Mouse (Mus musculus) left cerebral cortex, postnatal 10 days (tissue): ENCODE results near the gene Hspb7. TPM values are rescaled to one million over a fixed set of nuclear protein-coding genes. Genes with fewer than 3 reads are reported as not detected.
A peak's percentile ranks its signal among the peaks of the same experiment; 100 is the strongest.

Experiments used
- DNase-seq, 2 experiments: peaks; one replicate each; pipeline ENCODE4 v3.0.0; 2021 to 2022; ENCODE audit warnings: low spot score in 2 of 2, mixed read lengths in 1 of 2; ENCODE audit errors: extremely low spot score in 1 of 2
- intact Hi-C: fragments of 180-260 bp; cut with DNase I; formaldehyde crosslinking; loops from one replicate; pipeline ENCODE4 v1.15.1; 2025
- total RNA-seq, 2 experiments: library from RNA; stranded (reverse); gene quantifications; 2 replicates each; pipeline ENCODE4 v1.2.3; 2021

Hspb7 gene
- total RNA-seq, 2 experiments from 2014 or later, result 0.11 to 0.20 TPM

- intact Hi-C loops, result no loop called here
Observed at GRCm38 (mm10) chr4:141464722-141465121, 44.1 kb downstream of the Hspb7 start.

GRCm38 (mm10) chr4:141465512-141466288 is 45.1 kb downstream of the Hspb7 start:
- DNase-seq, result peak in 1 of 2 experiments; percentile 38
- intact Hi-C loops, result no loop called here

More at GRCm38 (mm10) chr4:141464722-141465121, 44.1 kb downstream of the Hspb7 start:
- DNase-seq, result no peak

- no peak for DNase-seq
Observed at GRCm38 (mm10) chr4:141466289-141466795, 45.8 kb downstream of the Hspb7 start.

GRCm38 (mm10) chr4:141466844-141467580 is 46.4 kb downstream of the Hspb7 start:
- peak in 1 of 2 experiments; percentile 34 for DNase-seq
- intact Hi-C loops, result no loop called here

More at GRCm38 (mm10) chr4:141466289-141466795, 45.8 kb downstream of the Hspb7 start:
- intact Hi-C loops, result no loop called here

- intact Hi-C loops, result no loop called here
- no peak for DNase-seq
Observed at GRCm38 (mm10) chr4:141467581-141467927, 47.0 kb downstream of the Hspb7 start.

GRCm38 (mm10) chr4:141468576-141468975 is 48.0 kb downstream of the Hspb7 start:
- peak in 1 of 2 experiments; percentile 48 for DNase-seq
- intact Hi-C loops, result no loop called here

- intact Hi-C loops, result no loop called here
Observed at GRCm38 (mm10) chr4:141469343-141469742, 48.8 kb downstream of the Hspb7 start.

GRCm38 (mm10) chr4:141471491-141471890 is 50.9 kb downstream of the Hspb7 start:
- DNase-seq, result peak in 1 of 2 experiments; percentile 24
- intact Hi-C loops, result no loop called here

More at GRCm38 (mm10) chr4:141469343-141469742, 48.8 kb downstream of the Hspb7 start:
- no peak for DNase-seq

GRCm38 (mm10) chr4:141472641-141473321 is 52.2 kb downstream of the Hspb7 start:
- DNase-seq, result peak in 1 of 2 experiments; percentile 30
- intact Hi-C loops, result no loop called here

GRCm38 (mm10) chr4:141474431-141474830 is 53.9 kb downstream of the Hspb7 start:
- intact Hi-C loops, result no loop called here
- no peak for DNase-seq

Other genes with a start within 250 kb of the Hspb7 start
- gene Rsg1, start 206.8 kb upstream of the Hspb7 start, total RNA-seq, result 1 to 10 TPM; 3.5 to 5.0 TPM
- gene Arhgef19, start 181.3 kb upstream of the Hspb7 start, total RNA-seq, result 1 to 10 TPM; 4.2 to 5.9 TPM
- gene Epha2, start 119.5 kb upstream of the Hspb7 start, total RNA-seq, result 1 to 10 TPM; 1.9 TPM
- 10 to 100 TPM; 10.8 to 12.1 TPM for gene Fam131c, start 52.6 kb upstream of the Hspb7 start, total RNA-seq
- not detected for gene Clcnka, start 22.1 kb upstream of the Hspb7 start, total RNA-seq
- not detected for gene Clcnkb, start 4.8 kb upstream of the Hspb7 start, total RNA-seq
- 1 to 10 TPM; 2.5 to 3.5 TPM for gene Srarp, start 15.3 kb downstream of the Hspb7 start, total RNA-seq
- gene Zbtb17, start 23.9 kb downstream of the Hspb7 start, total RNA-seq, result 10 to 100 TPM; 23.0 to 26.1 TPM
- gene Spen, start 117.8 kb downstream of the Hspb7 start, total RNA-seq, result 10 to 100 TPM; 56.8 to 59.9 TPM
- 1 to 10 TPM; 4.4 to 6.0 TPM for gene Fblim1, start 185.3 kb downstream of the Hspb7 start, total RNA-seq
- gene Tmem82, start 197.9 kb downstream of the Hspb7 start, total RNA-seq, result under 1 TPM; 0.28 to 0.79 TPM
- 1 to 10 TPM; 2.3 to 4.1 TPM for gene Slc25a34, start 203.0 kb downstream of the Hspb7 start, total RNA-seq
- 10 to 100 TPM; 49.0 to 55.0 TPM for gene Plekhm2, start 244.1 kb downstream of the Hspb7 start, total RNA-seq